Mouse (Mus musculus): ENCODE results near the gene Tmem126b.

DNA sequence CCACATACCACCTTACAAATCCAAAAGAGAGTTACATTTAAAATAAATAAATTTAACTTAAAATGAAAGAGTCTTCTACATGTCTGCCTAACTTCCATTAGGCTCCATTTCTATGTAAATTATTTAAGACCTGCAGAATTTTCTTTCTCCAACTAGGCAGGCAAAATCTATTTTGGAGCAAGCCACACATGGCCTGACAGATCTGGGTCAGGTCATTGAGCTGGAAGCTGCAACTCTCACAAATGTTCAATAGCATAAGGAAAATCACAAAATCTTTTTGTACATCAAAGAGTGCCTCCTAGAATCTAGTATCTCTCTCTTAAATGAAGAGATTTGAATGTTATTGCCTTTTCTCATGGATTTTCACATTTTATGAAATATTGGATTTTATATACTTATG, 43.6 kb downstream of the Tmem126b start:
- TF ChIP-seq CTCF (IDR thresholded peaks at IDR 0.05; ENCODE audit: low read depth, low read length): no peak
- no peak for TF ChIP-seq POLR2A (IDR thresholded peaks at IDR 0.05; ENCODE audit: borderline replicate concordance, low read depth, low read length)
